Mouse (Mus musculus) right cerebral cortex, postnatal 10 days (tissue): ENCODE data around the gene Dtnbp1.

Source experiments
- DNase-seq, 2 experiments: peaks; one replicate each; pipeline ENCODE4 v3.0.0; 2021; ENCODE audit warnings: low spot score in 2 of 2

Dtnbp1 gene

DNA sequence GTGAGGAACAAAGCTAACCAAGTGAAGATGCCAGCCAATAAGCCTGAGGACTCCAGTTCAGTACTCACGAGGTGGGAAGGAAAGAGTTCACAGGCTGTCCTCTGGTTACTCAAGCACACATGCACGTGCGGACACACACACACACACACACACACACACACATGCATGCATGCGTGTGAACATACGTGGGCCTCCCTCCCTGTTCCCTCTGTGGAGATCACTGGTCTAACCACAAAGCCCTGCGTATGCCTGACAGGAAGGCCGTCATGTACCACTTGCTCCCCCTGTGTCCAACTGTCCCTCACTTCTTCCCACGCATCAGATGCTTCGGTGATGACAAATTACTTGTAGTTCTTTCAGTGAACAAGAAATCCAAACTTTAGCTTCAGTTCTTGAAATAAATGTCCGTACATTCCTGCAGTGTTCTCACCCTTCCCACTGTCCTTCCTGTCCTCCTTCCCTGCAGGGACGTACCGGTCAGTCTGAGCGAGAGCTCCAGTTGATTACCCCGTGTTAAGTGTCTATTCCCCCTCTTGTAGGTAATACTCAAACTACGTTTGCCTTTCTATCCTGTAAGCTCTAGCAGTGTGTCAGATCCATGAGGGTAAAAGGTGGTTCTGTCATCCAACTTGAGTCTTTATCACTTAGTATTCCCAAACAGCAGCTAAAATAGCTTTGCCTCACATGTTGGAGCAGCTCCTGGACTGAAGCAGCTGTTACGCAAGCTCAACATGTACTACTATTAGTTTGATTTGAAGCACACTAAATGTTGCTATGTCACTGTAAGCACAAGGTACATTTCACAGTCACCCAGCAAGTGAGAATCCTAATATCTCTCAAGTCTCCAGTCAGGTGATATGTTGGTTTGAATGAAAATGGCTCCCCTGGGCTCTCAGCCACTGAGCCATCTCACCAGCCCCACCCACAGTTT, 53.4 kb downstream of the Dtnbp1 start:
- peak in 1 of 2 experiments; percentile 49 for DNase-seq

DNA sequence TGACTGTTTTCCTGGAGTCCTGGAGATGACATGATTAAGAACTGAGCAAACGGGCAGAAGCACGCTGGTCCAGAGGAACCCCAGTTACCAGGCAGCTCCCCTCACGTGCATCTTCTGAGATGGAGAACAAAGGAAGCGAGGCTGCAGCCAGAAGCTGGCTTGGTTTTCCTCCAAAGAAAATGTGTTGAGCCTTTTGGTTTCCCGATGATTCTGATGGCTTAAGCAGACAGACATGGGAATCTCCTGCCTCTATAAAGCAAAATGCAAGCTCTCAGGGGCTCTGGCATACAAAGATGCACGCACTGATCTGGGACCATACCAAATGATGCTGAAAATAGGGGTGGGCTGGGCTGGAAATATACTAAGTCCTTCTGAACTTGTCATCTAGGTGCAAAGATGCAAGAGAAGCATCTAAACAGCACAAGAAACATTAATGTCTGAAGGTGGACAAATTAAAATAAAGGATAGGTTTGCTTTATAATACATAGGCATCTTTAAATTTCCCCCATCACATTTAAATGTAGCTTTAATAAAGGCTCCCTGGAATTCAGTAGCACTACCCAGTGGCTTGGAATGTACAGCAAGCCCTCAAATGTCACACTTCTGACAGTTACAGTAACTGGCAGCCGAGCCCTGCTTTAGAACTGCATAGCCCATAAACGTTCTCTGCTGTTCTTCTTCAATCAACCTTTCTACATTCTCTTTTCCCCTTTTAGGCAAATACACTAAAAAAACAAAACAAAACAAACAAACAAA, 54.9 kb downstream of the Dtnbp1 start:
- DNase-seq: peak; percentile 49 to 50

DNA sequence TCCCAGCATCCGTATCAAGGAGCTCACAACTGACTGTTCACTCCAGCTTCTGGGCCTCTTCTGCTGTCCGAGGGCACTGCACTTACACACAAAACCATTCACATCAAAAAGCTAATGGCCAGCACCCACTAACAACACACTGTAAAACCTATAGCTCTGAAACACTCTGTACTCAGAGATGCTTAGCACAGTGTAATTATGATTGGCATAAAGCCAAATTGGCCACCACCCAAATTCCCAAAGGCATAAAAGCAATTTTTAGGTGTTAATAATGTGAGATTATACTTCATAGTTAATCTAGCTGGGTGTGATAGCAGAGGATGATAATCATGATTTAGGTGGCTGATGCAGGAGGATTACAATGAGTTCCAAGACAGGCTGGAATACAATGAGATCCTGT, 58.3 kb downstream of the Dtnbp1 start:
- peak; percentile 31 to 49 for DNase-seq

DNA sequence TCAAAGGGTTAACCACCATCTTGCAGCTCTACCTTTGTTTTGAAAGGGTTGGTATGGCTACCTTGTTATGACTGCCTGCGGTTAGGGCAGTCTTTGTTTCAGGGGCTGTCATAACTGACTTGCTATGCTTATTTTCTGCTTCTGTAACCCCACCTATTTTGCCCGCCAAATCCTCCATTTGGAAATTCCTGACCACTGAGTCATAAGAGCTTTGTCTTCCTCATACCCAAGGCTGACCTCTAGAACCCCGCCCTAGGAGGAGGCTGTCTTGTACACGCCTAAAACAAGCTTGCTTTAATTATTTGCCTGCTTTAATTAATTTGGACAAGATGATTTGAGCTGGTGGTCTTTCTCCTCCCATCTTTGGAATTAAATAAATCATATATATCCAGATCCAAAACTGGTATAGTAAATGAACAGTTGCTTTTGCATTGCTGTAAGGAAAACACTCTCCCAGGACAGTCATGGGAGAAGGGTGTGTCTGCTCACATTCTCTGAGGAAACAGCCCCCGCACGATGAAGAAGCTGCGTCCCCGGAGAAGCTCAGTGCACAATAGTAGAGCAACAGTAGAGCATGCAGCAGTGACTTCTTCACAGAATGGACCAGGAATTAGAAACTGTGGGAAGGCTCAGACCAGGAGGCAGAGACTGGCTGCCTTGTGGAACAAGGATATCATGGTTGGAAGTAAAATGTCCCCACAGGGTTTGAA, 62.5 kb downstream of the Dtnbp1 start:
- peak in 1 of 2 experiments; percentile 13 for DNase-seq

DNA sequence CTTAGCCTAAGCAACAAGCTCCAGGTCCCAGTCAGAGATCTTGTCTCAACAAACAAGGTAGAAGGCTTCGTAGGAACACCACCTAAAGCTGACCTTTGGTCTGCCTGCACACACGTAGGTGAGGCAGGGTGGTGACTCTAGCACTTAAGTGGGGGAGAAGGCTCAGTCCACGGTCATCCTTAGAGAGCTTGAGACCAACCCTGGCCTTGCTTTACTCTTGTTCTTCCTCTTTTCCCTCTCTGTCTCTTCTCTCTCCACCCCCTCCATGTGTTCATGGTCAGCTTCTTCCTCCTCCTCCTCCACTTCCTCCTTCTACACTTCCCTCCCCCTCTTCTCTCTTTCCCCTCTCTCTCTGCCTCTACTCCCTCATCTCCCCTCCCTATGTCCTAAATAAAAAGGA, 64.3 kb downstream of the Dtnbp1 start:
- DNase-seq: no peak

DNA sequence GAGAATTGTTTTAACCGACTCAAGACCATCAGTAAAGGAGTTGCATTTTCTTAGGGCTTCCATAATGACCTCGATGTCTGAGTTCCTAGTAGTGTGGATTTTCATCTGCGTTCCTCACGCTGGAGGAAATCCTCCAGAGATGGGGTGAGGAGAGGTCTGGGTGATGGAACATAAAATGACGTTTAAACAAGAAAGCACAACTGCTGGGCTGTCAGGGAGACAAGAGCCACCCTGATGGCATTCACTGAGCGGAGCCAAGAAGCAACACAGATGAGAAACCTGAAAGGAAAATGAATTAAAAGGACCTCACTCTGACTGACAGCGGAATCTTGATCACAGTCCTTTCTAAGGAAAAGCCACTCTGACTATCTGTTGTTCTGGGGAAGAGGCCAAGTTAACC, 68.4 kb downstream of the Dtnbp1 start:
- DNase-seq: no peak

DNA sequence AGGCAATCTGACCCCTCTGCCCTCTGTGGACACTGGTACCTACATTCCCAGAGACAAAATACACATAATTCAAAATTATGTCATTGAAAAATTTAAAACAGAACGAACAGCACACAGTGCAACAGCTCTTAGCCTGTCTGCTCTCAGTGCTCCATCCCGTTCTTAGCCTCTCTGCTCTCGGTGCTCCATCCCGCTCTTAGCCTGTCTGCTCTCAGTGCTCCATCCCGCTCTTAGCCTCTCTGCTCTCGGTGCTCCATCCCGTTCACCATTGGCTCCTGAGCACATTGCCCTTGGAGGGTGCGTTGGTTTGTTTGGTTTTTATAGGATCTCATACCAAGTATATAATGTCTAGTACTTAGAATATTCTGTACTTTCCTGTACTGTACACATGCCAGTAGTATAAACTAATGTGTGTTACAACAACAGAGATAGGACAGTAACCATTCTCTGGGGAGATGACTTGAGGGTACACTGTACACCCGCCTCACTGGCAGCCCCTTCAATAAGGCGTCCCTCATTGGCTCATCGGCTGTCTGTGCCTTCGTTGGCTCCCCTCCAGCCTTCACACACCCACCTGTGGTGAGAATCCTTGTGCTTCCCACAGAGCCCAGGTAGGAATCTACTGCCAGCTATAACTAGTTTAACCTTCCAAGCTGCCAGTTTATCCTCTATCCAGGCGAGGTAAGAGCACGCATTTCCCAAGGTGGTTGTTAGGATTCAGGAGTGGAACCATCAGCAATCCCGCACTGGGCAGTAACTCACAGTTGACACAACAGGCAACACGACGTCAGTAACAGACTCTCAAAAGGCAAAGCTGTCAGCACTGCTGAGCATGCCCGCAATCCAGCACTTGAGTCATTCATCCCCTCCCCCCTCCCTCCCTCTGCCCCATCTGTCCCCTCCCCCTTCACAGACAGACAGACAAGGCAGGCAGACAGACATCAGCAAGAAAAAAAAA, 69.4 kb downstream of the Dtnbp1 start:
- no peak for DNase-seq

DNA sequence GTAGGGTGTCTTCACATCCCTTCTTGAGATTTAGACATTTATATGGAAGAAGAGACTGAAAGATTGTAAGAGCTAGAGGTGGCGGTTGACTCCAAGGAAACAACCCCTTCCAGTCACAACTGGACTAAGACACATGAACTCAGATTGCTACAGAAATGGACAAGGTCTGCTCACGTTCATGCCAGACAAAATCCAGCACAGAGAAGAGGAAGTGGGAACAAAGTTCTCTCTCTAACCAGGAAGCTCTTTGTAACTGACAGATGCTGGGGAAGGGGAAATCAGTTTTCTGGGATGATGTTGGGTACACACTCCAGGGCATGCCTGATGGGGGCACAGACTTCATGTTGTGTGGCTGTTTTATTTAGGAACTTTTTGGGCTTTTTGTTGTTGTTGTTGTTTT, 75.6 kb downstream of the Dtnbp1 start:
- DNase-seq: no peak

DNA sequence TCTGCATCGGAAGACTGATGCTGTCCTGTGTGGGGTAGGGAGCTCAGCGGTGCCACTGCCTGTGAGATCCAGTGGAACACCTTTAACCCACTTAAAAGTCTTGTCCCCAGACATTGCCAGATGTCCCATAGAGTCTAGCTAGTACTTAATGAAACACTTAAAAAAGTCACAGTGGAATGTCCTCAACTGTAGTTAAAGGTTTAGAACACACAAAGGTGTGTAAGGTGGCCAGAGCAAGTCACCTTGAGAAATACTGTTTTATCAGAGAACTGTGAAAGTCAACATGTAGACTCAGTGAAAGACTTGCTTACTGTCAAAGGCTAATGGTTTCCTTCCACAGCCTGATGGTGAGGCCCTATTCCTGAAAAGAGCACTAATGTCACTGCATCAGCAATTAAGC, 76.8 kb downstream of the Dtnbp1 start:
- no peak for DNase-seq

DNA sequence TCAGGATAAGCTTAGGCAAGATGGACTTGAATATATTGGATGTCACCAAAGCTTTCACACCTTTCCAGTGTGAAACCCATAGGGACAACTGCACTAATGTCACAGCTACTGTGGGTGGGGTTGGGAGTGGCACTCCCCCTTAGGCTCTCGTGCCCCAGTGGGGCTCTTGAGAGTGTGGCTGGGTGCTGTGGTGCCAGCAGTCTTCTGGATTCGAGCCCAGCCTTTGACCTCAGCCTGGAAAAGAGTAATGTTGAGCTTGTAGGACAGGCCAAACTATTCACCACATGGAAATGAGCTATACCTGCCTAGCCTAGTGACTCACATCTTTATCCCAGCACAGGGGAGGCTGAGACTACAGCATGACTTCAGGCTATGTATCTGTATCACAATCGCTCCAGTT, 77.9 kb downstream of the Dtnbp1 start:
- DNase-seq: no peak

DNA sequence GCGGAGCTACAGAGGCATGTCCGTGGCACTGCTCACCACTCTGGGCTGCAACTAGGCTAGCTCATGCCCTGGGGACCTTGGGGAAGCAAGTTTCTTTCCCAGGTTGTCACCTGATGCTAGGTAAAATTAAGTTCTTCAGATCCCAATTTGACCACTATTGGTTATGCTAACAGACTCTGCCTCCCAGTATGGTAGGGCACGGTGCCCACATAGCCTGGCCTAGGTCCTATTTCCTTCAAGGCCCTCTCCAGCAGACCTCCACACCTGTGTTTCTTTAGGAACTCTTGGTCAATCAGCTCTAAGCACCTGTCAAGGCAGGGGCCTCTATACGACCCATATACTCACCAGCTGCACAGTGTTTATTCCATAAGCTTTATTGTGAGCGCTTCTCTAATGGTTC, 80.2 kb downstream of the Dtnbp1 start:
- DNase-seq: no peak

DNA sequence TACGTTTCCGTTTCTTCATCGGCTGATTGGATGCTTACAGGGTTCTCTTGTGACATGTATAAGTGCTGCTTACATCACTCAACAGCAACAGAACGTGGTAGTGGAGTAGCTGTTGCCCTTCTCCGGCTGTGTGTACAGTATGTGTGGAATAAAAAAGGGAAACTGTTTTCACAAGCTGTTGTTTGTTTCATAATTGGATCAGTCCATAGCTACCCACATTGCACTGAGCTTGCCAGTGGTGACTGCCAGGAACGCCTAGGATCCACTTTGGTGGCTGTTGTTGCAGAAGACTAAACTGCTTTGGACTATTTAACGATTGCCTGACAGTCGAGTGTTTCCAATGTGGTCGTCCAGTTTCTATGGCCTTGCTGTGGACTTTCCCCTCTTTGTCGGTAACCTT, 80.9 kb downstream of the Dtnbp1 start:
- no peak for DNase-seq

DNA sequence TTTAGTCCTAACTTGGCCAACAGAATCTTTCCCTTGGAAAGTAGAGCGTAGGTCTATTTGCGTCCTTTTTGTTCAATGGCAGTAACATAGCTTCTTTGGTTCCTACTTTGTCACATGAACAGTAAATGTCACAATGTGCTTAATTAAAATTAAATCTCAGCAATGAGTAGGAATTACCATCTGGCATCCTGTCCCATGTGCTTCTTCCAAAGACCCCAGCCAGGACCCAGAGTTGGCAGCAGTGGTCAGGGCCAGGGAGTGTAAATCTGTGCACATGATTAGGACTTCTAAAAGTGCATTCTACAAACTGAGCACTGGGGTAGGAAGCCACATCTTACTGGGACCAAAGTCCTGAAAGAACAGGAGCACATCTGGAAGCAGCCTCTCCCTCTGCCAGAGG, 83.7 kb downstream of the Dtnbp1 start:
- DNase-seq: no peak

DNA sequence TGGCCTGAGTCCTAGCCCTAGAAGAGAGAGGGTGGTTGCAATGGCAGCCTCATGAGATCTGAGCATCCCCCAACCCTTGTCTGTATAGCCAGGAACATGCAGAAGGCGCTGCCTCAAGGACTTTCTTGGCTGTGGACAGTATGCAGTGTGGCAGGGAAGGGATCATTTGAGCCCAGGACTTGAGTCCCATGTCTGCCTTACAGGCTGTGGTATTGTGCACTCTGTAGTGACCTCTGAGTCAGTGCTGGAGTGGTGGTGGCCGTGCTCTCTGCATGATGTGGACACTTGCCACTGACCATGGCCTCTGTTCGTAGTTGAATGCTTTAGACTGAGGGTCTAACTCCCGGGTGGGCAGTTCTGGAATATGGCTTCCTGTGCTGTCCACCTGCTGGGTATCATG, 84.7 kb downstream of the Dtnbp1 start:
- DNase-seq: no peak

DNA sequence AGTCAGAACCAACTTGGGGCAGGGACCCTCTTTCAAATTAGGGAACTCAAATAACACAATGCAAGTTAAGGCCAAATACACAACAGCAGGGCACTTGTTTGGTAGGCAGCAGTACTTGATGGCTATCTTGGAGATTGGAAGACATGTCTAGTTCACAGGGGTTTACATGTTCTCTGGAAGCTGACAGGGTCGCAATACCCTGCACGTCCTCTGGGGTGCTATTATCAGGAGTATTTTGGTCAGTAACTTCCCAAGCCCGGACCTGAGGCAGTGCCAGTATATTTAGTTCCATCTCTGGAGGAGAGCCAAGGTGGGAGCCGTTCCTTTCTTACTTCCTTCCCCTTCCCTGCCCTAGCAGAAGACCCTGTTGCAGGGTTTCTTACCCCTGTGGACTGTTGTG, 86.0 kb downstream of the Dtnbp1 start:
- no peak for DNase-seq

DNA sequence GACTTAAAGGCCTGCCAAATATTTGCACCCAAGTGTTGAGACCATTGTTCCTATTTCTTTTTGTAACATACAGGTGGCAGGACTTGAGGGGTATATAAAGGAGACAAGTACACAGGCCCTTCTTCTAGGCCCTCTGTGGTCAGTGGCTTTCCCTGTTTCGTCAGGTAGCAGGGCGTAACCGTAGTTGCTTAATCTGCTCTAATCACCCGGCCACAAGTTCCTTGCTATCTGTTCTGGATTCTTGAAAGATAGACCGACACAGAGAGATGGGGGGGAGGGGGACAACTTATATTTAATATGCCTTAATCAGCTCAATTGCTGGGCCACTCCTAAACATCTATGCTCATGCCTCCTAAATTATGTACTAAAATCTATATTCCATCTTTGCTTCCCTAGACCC, 86.6 kb downstream of the Dtnbp1 start:
- no peak for DNase-seq

DNA sequence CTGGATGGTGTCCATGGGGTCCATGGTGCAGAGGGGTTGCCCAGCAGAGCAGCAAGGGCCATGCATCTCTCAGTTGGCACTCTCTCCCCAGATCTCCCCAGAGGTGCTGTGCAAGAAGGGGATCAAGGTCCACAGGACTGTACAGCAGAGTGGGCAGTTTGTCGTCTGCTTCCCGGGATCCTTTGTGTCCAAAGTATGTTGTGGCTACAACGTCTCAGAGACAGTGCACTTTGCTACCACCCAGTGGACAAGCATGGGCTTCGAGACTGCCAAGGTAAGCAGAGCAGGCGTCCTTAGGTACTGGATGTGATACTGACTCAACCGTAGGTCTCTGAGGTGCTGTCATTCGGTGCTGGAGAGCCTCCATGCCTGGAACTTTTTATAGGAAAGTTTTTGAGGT, 88.4 kb downstream of the Dtnbp1 start:
- DNase-seq: no peak

DNA sequence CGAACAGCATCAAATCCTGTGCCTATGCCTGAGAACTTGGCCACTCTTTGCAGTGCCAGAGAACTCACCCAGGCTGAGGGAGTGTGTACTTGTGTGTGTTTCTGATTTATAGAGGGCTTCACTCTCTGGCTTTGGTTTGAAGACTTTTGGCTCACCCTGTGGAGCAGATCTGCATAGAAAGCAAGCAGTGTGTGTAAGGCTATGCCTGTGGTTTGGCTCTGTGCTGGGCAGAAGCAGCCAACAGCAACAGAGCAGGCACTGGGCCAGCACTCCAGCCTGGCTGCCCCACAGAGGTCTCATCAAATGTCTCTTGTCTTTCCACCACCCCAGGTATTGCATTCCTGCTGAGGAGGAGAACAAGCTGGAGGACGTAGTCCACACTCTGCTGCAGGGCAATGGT, 89.1 kb downstream of the Dtnbp1 start:
- peak; percentile 65 to 66 for DNase-seq

DNA sequence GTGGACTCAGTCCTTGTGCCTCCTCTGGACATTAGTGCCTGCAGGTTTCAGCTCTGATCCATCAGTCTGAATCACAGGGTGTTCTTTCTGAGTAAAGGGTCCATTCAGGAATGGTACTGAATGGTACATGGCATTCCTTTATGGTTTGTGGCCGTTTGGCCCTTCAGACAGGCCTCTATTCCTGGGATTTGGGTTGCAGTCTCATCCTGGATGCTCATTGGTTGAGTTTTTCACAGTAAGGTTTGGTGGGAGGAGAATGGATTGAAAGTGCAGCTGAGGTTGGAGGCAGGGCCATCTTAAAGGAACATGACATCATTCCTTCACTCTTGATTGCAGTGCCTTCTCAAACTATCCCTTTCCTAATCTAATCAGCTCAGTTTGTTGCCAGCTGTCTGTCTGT, 93.2 kb downstream of the Dtnbp1 start:
- peak in 1 of 2 experiments; percentile 15 for DNase-seq

DNA sequence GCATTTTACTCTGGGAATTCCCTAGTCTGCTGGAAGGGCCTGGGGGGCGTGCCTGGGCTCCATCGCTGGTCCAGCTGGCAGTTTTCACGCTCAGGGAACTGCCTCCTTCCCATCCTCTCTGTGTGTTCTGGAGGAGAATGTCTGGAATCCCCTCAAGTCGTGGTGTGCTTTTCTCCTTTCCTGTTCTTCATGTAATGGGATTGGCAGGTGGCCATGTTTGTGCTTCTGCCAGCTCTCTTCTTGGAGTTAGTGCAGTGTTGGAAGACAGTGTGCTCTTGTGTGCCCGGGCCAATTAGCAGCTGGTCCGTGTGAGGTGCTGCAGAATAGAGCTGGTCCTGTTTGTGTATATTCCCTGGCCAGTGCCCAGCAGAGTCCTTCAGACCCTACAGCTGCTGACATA, 94.2 kb downstream of the Dtnbp1 start:
- DNase-seq: peak; percentile 97 to 98

DNA sequence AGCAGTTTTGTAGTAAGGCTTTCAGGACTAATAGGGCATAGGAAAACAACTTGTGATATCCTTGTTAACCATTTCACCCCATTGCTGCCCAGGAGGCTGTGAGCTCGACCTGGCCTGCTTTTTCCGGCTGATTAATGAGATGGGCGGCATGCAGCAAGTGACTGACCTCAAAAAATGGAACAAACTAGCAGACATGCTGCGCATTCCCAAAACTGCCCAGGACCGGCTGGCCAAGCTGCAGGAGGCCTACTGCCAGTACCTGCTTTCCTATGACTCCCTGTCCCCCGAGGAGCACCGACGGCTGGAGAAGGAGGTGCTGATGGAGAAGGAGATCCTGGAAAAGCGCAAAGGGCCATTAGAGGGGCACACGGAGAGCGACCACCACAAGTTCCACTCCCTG, 95.8 kb downstream of the Dtnbp1 start:
- DNase-seq: no peak
